Mouse (Mus musculus) ES-E14 (cell line): Measurements from ENCODE around the gene Akap7.

Experiments used
- HCFC1 ChIP-seq: IDR thresholded peaks from 2 replicates; pipeline ENCODE4 v1.6.1; 2012; ENCODE audit warnings: low read length, inconsistent platforms, borderline replicate concordance; ENCODE audit not compliant: insufficient read depth
- MAFK ChIP-seq: IDR thresholded peaks from 2 replicates; pipeline ENCODE4 v1.6.1; 2014; ENCODE audit warnings: mild to moderate bottlenecking, low read depth, low read length, inconsistent platforms; ENCODE audit not compliant: insufficient read depth

- TF ChIP-seq HCFC1: no peak
- no peak for TF ChIP-seq MAFK
Observed at GRCm38 (mm10) chr10:25219220-25219628, 88.4 kb downstream of the Akap7 start.
